Mouse (Mus musculus) kidney, postnatal 0 days (tissue): ENCODE measurements around the gene Ntf3. TPM values are rescaled to one million over a fixed set of nuclear protein-coding genes. Genes with fewer than 3 reads are reported as not detected.

Source experiments
- ATAC-seq: fragments of 200-750 bp; cut with Nextera tagmentation; replicated peaks from 2 replicates; pipeline ENCODE4 v1.8.0; 2017; ENCODE audit warnings: low read depth, moderate number of reproducible peaks, moderate TSS enrichment, moderate library complexity; ENCODE audit not compliant: low FRiP score
- DNase-seq: peaks from one replicate; pipeline ENCODE4 v3.0.0-alpha.2; 2016; ENCODE audit warnings: low spot score
- H3K27ac ChIP-seq: fragments of 300-500 bp; sonication (generic); 2 replicates; pipeline ENCODE4 v1.5.1; 2014; ENCODE audit warnings: mild to moderate bottlenecking
- H3K27me3 ChIP-seq: fragments of 300-500 bp; sonication (generic); 2 replicates; pipeline ENCODE4 v1.6.1; 2014; ENCODE audit warnings: low read length, mixed read lengths; ENCODE audit not compliant: insufficient read depth
- H3K36me3 ChIP-seq: fragments of 300-500 bp; sonication (generic); 2 replicates; pipeline ENCODE4 v1.6.1; 2014; ENCODE audit warnings: low read length, mixed read lengths; ENCODE audit not compliant: insufficient read depth
- H3K4me1 ChIP-seq: fragments of 300-500 bp; sonication (generic); replicated peaks from 2 replicates; pipeline ENCODE4 v1.6.1; 2014; ENCODE audit warnings: antibody characterized with exemption, low read length, mixed read lengths; ENCODE audit not compliant: insufficient read depth
- H3K4me2 ChIP-seq: fragments of 300-500 bp; sonication (generic); 2 replicates; pipeline ENCODE4 v1.6.1; 2014; ENCODE audit warnings: mild to moderate bottlenecking, low read length, moderate library complexity, mixed read lengths
- H3K4me3 ChIP-seq: fragments of 300-500 bp; sonication (generic); replicated peaks from 2 replicates; pipeline ENCODE4 v1.5.1; 2014; ENCODE audit warnings: low read depth, low read length
- H3K9ac ChIP-seq: fragments of 300-500 bp; sonication (generic); 2 replicates; pipeline ENCODE4 v1.6.1; 2014; ENCODE audit warnings: low read depth, low read length
- H3K9me3 ChIP-seq: fragments of 300-500 bp; sonication (generic); replicated peaks from 2 replicates; pipeline ENCODE4 v1.6.1; 2016; ENCODE audit warnings: low read length, inconsistent platforms, mixed read lengths
- CTCF ChIP-seq: IDR thresholded peaks from 2 replicates; pipeline ENCODE4 v1.5.1; 2016; ENCODE audit warnings: antibody characterized with exemption, low read depth, mild to moderate bottlenecking, moderate library complexity
- WGBS: fragments of 180-500 bp; shearing (Covaris S2); extraction: QIAGEN DNeasy Blood & Tissue Kit; methylation state at CpG from one replicate; pipeline ENCODE4 v1.1.7; 2014; 5-methylcytosine and 5-hydroxymethylcytosine counted together
- polyA plus RNA-seq: library from polyadenylated mRNA; unstranded; fragments of >200 nt; fragmentation: Nextera tagmentation; extraction: Ambion mirVana; gene quantifications from 2 replicates; pipeline ENCODE4 v1.2.1, GENCODE M21; 2015

Gene Ntf3
- polyA plus RNA-seq, 1 experiment from 2014 or later, result 14.6 TPM

GRCm38 (mm10) chr6:126105083-126105740, 61.5 kb downstream of the Ntf3 start:
- no peak for TF ChIP-seq CTCF
- no peaks in the 10 kb centered on the region for H3K9me3 ChIP-seq
- DNase-seq, result no peak
- no peak overlapping the region for H3K27ac ChIP-seq
- no peak for ATAC-seq
- H3K4me2 ChIP-seq, result no peak overlapping the region
- H3K9ac ChIP-seq, result no peak overlapping the region
- 0 out of 2 replicates have a peak, but pooled peaks cover 9% of the 10 kb centered on the region for H3K36me3 ChIP-seq
- WGBS, result 76% methylated on average over 12 of the region's 12 CpGs
- no peaks in the 10 kb centered on the region for H3K27me3 ChIP-seq
- no peak overlapping the region for H3K4me3 ChIP-seq
- peaks cover 12% of the 10 kb centered on the region; the same call in 1 of the 2 replicates for H3K4me1 ChIP-seq

- 84% methylated on average over 6 of the region's 6 CpGs for WGBS
- H3K36me3 ChIP-seq, result 0 out of 2 replicates have a peak, but pooled peaks cover 12% of the 10 kb centered on the region
- no peak overlapping the region for H3K9ac ChIP-seq
- no peaks in the 10 kb centered on the region for H3K9me3 ChIP-seq
- H3K4me1 ChIP-seq, result peaks cover 12% of the 10 kb centered on the region; the same call in 1 of the 2 replicates
- ATAC-seq (no peak), DNase-seq (no peak)
- TF ChIP-seq CTCF, result no peak
- no peaks in the 10 kb centered on the region for H3K27me3 ChIP-seq
- H3K4me3 ChIP-seq, result no peak overlapping the region
- H3K27ac ChIP-seq, result no peak overlapping the region
- H3K4me2 ChIP-seq, result no peak overlapping the region
Observed at GRCm38 (mm10) chr6:126102571-126102970, 64.1 kb downstream of the Ntf3 start.

GRCm38 (mm10) chr6:126102007-126102406, 64.7 kb downstream of the Ntf3 start:
- Histone ChIP-seq H3K4me1 (peaks cover 12% of the 10 kb centered on the region; the same call in 1 of the 2 replicates), H3K27me3 (no peaks in the 10 kb centered on the region), H3K36me3 (0 out of 2 replicates have a peak, but pooled peaks cover 12% of the 10 kb centered on the region), H3K4me3 (no peak overlapping the region), H3K9me3 (no peaks in the 10 kb centered on the region), H3K9ac (no peak overlapping the region), H3K27ac (no peak overlapping the region), H3K4me2 (no peak overlapping the region)
- ATAC-seq (no peak), DNase-seq (no peak)
- 88% methylated on average over 11 of the region's 11 CpGs for WGBS
- TF ChIP-seq CTCF, result no peak

GRCm38 (mm10) chr6:126100579-126100978, 66.1 kb downstream of the Ntf3 start:
- no peaks in the 10 kb centered on the region for H3K9me3 ChIP-seq
- no peaks in the 10 kb centered on the region for H3K27me3 ChIP-seq
- no peak overlapping the region for H3K27ac ChIP-seq
- no peak for TF ChIP-seq CTCF
- H3K9ac ChIP-seq, result no peak overlapping the region
- no peak overlapping the region for H3K4me2 ChIP-seq
- no peaks in the 10 kb centered on the region for H3K4me1 ChIP-seq
- H3K36me3 ChIP-seq, result 0 out of 2 replicates have a peak, but pooled peaks cover 12% of the 10 kb centered on the region
- ATAC-seq, result no peak
- DNase-seq, result no peak
- WGBS, result 95% methylated on average over 1 of the region's 1 CpGs
- no peak overlapping the region for H3K4me3 ChIP-seq

- Histone ChIP-seq H3K9ac (no peak overlapping the region), H3K4me1 (no peaks in the 10 kb centered on the region), H3K27me3 (no peaks in the 10 kb centered on the region), H3K9me3 (no peaks in the 10 kb centered on the region), H3K27ac (no peak overlapping the region), H3K36me3 (0 out of 2 replicates have a peak, but pooled peaks cover 12% of the 10 kb centered on the region), H3K4me2 (no peak overlapping the region), H3K4me3 (no peak overlapping the region)
- no peak for ATAC-seq
- TF ChIP-seq CTCF, result no peak
- WGBS, result 49% methylated on average over 5 of the region's 5 CpGs
- no peak for DNase-seq
Observed at GRCm38 (mm10) chr6:126097471-126097870, 69.2 kb downstream of the Ntf3 start.

GRCm38 (mm10) chr6:126096085-126096484, 70.6 kb downstream of the Ntf3 start:
- 73% methylated on average over 13 of the region's 13 CpGs for WGBS
- DNase-seq, result no peak
- TF ChIP-seq CTCF, result no peak

More at GRCm38 (mm10) chr6:126096085-126096484, 70.6 kb downstream of the Ntf3 start:
- no peak overlapping the region for H3K9ac ChIP-seq
- 0 out of 2 replicates have a peak, but pooled peaks cover 9% of the 10 kb centered on the region for H3K36me3 ChIP-seq
- no peaks in the 10 kb centered on the region for H3K9me3 ChIP-seq
- H3K4me3 ChIP-seq, result no peak overlapping the region
- no peaks in the 10 kb centered on the region for H3K27me3 ChIP-seq
- no peak for ATAC-seq
- H3K4me2 ChIP-seq, result no peak overlapping the region
- H3K27ac ChIP-seq, result no peak overlapping the region
- no peaks in the 10 kb centered on the region for H3K4me1 ChIP-seq
